Mouse (Mus musculus) left cerebral cortex, adult 8-10 months (tissue): ENCODE results near the gene Bysl. TPM values are rescaled to one million over a fixed set of nuclear protein-coding genes. Genes with fewer than 3 reads are reported as not detected.
"Not testable (repeated sequence)": the region's sequence is repeated elsewhere in the genome, so short reads cannot be mapped to it uniquely, and the experiment has no call there.

Experiments used
- DNase-seq, 2 experiments: peaks; one replicate each; pipeline ENCODE4 v3.0.0; 2022; ENCODE audit warnings: low spot score in 2 of 2
- total RNA-seq, 4 experiments: library from RNA; stranded (reverse); gene quantifications; 2 replicates each; pipeline ENCODE4 v1.2.4; 2022

Gene Bysl
- total RNA-seq, 4 experiments from 2014 or later = 15.7 to 19.0 (median 17.1) TPM

DNA sequence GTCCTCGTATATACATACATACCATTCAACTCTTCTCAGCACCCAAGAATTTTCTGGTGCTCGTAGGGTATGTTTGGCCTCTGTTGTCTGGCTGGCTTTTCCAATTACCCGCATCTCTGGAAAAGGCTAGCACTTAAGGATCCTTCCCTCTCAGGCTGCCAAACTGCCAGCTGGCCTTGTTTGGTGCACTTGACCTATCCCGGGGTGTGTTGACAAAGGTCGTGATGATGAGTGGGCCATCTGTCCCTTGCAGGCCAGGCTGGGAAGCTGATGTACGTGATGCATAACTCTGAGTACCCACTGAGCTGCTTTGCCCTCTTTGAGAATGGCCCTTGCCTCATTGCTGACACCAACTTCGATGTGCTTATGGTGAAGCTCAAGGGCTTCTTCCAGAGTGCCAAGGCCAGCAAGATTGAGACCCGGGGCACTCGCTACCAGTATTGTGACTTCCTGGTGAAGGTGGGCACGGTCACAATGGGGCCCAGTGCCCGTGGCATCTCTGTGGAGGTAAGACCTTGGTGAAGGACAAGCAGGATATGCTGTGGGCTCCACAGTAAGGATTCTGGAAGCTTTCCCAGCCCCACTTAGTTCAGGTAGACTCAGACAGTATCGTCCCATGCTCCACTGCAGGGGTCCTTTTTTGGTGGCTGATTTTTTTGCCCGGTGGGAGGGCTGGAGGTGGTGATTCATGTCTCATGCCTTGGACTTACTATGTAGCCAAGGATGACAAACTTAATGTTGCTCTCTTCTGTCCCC lies 7.4 kb upstream of the Bysl start:
- no peak for DNase-seq

GRCm38 (mm10) chr17:47617605-47618307 lies 6.5 kb upstream of the Bysl start:
- DNase-seq = no peak

GRCm38 (mm10) chr17:47616652-47617051 lies 5.4 kb upstream of the Bysl start:
- DNase-seq = no peak

DNA sequence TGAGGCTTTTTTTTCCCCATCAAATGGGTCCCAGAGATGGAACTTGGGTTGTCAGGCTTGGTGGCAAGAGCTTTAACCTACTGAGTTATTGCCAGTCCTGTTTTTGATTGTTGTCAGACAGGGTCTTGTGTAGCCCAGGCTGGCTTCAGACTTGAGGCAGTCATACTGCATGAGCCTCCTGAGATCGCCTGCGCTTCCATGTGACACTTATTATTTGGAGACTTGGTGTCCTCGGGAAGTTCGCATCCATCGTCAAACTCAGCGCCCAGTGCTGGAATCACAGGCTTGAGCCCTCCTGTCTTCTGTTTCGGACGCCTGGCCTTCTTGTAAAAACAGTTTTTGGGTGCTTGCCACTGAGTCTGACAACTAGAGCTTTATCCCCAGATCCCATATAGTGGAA lies 4.8 kb upstream of the Bysl start:
- no peak for DNase-seq

GRCm38 (mm10) chr17:47614018-47614417 lies 2.7 kb upstream of the Bysl start:
- no peak for DNase-seq

DNA sequence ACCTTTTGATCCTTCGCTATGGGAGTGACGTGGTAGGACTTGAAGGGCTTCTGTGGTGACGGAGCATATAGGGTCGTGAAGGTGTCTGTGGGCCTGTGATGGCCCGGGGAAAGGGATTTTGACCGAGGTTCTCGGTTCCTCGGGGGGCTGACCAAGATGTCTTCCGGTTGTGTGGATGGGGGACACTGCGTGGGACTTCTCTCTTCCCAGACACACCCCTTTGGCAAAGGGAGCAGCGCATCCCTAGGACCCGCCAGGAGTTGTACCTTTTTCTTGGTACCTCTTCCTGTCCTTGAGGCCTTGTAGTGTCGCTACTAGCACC lies 330 bp upstream of the Bysl start:
- no peak for DNase-seq

DNA sequence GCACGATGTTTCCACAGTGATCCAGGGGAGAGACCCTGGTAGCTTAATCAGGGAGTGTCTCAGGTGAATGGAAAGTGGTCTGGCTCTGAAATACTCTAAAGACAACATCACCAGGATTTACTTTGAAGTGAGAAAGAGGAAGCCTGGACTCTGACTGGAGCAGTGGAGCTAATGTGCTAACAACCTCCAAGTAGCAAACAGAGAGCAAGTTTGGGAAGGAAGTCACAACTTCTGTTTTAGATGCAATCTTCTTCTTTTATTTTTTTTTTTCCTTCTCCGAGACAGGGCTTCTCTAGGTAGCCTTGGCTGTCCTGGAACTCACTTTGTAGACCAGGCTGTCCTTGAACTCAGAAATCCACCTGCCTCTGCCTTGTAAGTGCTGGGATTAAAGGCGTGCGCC lies 2.1 kb downstream of the Bysl start:
- DNase-seq = no peak

DNA sequence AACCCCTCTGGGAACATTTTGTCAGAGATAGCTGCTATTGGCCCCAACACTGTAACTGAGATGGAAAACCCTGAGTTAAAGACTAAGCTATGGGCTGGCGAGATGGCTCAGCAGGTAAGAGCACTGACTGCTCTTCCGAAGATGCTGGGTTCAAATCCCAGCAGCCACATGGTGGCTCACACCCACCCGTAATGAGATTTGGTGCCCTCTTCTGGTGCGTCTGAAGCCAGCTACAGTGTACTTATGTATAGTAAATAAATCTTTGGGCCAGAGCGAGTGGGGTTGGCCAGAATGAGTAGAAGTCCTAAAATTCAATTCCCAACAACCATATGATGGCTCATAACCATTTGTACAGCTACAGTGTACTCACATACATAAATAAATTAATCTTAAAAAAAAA lies 5.1 kb downstream of the Bysl start:
- no peak for DNase-seq

GRCm38 (mm10) chr17:47602289-47602688 lies 9.0 kb downstream of the Bysl start:
- DNase-seq = no peak

DNA sequence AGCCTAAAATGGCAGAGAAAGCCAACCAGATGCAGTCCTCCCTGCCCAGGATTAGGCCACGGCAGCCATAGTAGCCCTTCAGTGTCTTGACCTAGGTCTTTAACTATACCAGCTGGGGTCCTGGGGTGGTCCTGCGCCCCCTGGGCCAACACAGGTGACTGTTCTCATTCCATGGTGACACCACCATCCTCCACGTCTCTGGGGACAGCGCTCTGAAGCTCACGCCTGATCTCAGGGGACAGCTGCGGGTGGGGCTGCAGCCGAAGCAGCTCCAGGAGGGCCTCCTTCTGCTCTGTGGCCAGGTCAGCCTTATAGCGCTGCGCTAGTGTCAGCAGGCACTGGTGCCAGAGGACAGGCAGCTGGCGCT lies 9.9 kb downstream of the Bysl start:
- DNase-seq = no peak

GRCm38 (mm10) chr17:47600601-47601388 lies 10.5 kb downstream of the Bysl start:
- no peak for DNase-seq

DNA sequence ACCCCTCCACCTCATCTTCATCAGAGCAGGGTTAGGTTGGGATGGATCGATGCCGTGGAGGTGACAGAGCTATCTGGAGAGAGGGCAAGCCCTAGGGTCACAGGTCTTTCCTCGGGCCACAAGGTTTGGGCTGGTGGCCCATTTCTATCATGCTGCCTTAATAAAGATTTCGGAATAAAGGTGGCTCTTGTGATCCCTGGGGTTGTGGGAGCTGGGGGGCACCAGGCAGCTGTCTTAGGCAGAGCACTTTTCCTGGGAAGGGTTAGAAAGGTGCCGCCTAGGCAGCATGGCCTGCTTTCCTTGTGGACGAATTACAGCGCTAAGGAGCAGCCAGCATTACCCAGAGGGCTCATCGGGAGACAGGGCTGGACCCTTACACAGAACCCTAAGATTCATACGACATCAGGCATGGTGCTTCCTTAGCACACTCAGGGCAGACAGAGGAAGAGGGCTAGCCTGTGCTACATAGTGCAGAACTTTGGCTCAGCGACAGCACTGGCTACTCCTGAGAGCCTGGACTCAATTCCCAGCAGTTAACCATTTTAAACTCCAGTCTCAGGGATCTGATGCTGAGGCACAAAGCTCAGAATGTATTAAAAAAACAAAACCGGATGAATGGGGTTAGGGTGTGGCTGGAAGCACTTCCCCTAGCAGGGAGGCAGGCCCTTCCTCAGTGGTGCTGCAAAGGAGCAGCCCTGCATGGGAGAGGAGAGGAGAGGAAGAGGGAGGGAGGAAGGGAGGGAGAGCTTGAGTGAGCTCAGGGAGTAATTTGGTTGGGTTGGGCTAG lies 11.6 kb downstream of the Bysl start:
- DNase-seq = no peak

DNA sequence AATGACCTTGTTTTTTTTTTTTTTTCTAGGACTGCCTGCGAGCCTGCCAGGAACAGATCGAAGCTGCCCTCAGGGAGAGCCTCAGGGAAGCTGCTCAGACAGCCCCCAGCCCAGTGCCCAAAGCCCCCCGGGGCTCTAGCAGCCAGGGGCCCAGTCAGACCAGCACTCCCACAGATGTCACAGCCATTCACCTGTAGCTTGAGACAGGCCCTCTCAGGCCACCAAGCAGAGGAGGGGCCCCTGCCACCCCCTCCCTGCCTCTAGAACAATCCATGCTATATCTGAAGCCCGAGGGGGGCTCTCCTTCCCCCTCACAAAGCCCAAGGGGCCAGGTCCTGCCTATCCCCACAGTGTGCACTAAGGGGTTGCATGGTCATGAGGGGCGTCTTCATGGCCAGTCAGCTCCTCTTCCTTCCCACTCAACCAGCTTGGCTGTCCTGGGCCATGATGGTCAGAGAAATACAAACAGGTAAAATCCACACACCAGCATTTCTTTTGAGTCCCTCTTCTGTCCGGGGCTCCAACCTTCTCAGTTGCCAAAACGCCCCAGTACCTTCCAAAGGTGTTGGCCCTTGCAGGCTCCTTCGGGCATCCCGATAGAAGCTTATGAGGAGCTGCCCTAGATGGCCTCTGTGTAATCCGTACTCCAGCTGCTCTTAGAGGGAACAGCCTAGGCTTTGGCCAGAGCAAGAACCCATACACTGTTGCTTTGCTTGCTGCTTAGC lies 12.6 kb downstream of the Bysl start:
- not testable (repeated sequence) for DNase-seq

DNA sequence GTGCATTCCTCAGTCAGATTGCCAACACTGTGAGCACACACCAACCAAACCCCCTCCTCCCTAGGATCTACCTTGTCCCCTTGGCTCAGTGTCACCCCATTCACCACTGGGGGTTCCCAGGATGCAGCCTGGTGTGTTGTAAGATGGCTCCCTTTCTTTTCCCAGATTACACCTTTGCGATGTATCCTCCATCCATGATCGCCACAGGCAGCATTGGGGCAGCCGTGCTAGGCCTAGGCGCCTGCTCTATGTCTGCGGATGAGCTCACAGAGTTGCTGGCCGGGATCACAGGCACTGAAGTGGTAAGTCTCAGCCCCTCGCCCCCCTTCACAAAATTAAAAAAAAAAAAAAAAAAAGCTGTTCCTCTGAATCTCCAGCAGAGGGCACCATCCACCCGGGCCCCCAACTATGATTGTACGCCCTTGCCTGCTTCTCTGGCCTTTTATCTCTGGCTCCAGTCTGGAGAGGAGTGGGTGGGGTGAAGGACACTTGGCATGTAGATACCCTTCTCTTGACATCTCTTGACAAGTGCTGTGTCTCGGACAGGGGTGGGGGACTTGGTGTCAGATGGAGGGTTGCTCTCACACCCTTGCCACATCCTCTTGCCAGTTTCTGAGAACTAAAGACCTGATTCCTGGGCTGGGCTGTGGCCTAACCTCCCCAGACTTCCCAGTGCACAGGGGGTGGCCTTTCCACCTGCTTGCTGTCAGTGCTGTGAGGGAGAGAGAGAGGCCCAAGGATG lies 13.3 kb downstream of the Bysl start:
- no peak for DNase-seq

DNA sequence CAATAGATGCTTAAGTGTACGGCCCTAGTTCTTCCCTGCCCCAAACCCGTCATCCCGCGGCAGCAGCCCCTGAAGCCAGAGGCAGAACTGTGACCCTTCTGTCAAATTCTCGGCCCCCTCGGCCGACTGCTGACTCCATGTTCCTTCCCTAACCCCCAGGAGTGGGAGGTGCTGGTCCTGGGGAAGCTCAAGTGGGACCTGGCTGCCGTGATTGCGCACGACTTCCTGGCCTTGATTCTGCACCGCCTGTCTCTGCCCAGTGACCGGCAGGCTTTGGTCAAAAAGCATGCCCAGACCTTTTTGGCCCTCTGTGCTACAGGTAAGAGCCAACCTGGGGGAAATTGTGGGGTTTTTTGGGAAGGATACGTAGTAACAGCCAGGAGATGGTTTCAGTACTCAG lies 14.0 kb downstream of the Bysl start:
- no peak for DNase-seq

GRCm38 (mm10) chr17:47596839-47597164 lies 14.5 kb downstream of the Bysl start:
- DNase-seq = no peak

GRCm38 (mm10) chr17:47596162-47596838 lies 15.0 kb downstream of the Bysl start:
- DNase-seq = no peak

DNA sequence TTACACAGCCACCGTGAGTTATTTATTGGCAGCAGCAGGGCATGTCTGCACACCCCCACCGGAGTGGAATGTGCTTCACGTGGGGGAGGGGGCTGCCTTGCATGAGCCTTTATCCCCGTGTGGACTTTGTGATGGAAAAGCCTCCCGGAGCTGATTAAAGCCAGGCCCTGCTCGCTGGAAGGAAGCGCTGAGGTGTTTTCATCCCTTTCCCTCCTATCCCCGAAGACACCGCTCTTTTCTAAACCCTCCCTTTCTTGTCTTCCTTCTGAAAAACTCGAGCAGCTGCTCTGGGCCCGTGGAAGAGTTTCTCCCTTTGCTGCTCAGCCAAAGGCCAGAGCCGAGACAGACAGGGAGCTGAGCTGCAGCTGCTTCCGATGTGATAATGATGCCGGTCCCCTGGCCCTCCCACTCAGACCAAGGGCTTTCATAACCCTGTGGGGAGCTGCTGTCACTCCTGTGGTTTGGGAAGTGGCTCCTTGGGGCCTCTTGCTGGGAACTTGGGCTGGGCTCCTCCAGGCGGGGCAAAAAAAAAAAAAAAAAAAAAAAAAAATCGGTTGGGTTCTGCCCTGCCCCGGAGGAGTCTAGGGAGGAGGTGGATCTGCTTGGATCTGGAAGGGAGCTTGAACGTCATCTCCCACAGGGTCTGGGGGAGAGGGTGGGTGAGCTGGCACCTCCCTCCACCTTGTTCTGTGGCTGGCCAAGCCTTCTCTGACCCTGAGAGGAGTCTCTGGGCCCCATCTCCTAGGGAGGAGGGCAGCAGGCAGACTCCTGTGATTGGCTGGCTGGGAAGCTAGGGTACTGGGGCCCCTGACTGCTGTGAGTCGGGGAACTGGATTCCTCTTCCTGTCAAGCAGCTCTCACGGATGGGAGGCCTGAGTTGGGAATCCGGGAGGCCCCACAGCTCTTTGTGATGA lies 15.8 kb downstream of the Bysl start:
- no peak for DNase-seq

- no peak for DNase-seq
Measured at GRCm38 (mm10) chr17:47594969-47595247, 16.4 kb downstream of the Bysl start.
